Mouse (Mus musculus): ENCODE data around the gene Rps13.

Rps13 gene

GRCm38 (mm10) chr7:116301661-116302311 lies 32.2 kb downstream of the Rps13 start:
- TF ChIP-seq POU5F1 (IDR thresholded peaks at IDR 0.05; ENCODE audit: borderline replicate concordance, low read length) (no peak), NANOG (IDR thresholded peaks at IDR 0.05; ENCODE audit: borderline replicate concordance, low read length) (no peak), CTCF (conservative IDR thresholded peaks at IDR 0.05; ENCODE audit: low read length) (no peak)
- H3K4me1 ChIP-seq (replicated peaks; ENCODE audit: low read depth, low read length) = peaks cover 83% of the 10 kb centered on the region
- peaks cover 29% of the 10 kb centered on the region for H3K36me3 ChIP-seq (ENCODE audit: insufficient read depth, low read length)
- H3K27me3 ChIP-seq (ENCODE audit: insufficient read depth, low read length) = no peaks in the 10 kb centered on the region
- H3K9me3 ChIP-seq (ENCODE audit: low read length) = no peaks in the 10 kb centered on the region
- peak overlapping the region; percentile 52 for H3K4me3 ChIP-seq (replicated peaks; ENCODE audit: low read length)

- no peaks in the 10 kb centered on the region for H3K9me3 ChIP-seq (ENCODE audit: low read length)
- no peaks in the 10 kb centered on the region for H3K27me3 ChIP-seq (ENCODE audit: insufficient read depth, low read length)
- no peak for TF ChIP-seq POU5F1 (IDR thresholded peaks at IDR 0.05; ENCODE audit: borderline replicate concordance, low read length)
- no peak for TF ChIP-seq CTCF (conservative IDR thresholded peaks at IDR 0.05; ENCODE audit: low read length)
- no peak for TF ChIP-seq NANOG (IDR thresholded peaks at IDR 0.05; ENCODE audit: borderline replicate concordance, low read length)
- H3K36me3 ChIP-seq (ENCODE audit: insufficient read depth, low read length) = peaks cover 29% of the 10 kb centered on the region
- H3K4me3 ChIP-seq (replicated peaks; ENCODE audit: low read length) = peak overlapping the region; percentile 52
- peaks cover 78% of the 10 kb centered on the region for H3K4me1 ChIP-seq (replicated peaks; ENCODE audit: low read depth, low read length)
Measured at GRCm38 (mm10) chr7:116301144-116301543, 32.9 kb downstream of the Rps13 start.

- Histone ChIP-seq H3K9me3 (ENCODE audit: low read length) (no peaks in the 10 kb centered on the region), H3K27me3 (ENCODE audit: insufficient read depth, low read length) (no peaks in the 10 kb centered on the region), H3K4me3 (replicated peaks; ENCODE audit: low read length) (no peak overlapping the region), H3K4me1 (replicated peaks; ENCODE audit: low read depth, low read length) (peaks cover 81% of the 10 kb centered on the region), H3K36me3 (ENCODE audit: insufficient read depth, low read length) (peaks cover 34% of the 10 kb centered on the region)
- no peak for TF ChIP-seq CTCF (conservative IDR thresholded peaks at IDR 0.05; ENCODE audit: low read length)
- no peak for TF ChIP-seq POU5F1 (IDR thresholded peaks at IDR 0.05; ENCODE audit: borderline replicate concordance, low read length)
- TF ChIP-seq NANOG (IDR thresholded peaks at IDR 0.05; ENCODE audit: borderline replicate concordance, low read length) = no peak
Measured at GRCm38 (mm10) chr7:116298851-116299250, 35.1 kb downstream of the Rps13 start.

- Histone ChIP-seq H3K4me3 (replicated peaks; ENCODE audit: low read length) (peak overlapping the region; percentile 32; the same call in 1 of the 2 replicates), H3K27me3 (ENCODE audit: insufficient read depth, low read length) (no peaks in the 10 kb centered on the region), H3K9me3 (ENCODE audit: low read length) (no peaks in the 10 kb centered on the region), H3K4me1 (replicated peaks; ENCODE audit: low read depth, low read length) (peaks cover 80% of the 10 kb centered on the region), H3K36me3 (ENCODE audit: insufficient read depth, low read length) (peaks cover 32% of the 10 kb centered on the region)
- TF ChIP-seq POU5F1 (IDR thresholded peaks at IDR 0.05; ENCODE audit: borderline replicate concordance, low read length) = no peak
- TF ChIP-seq NANOG (IDR thresholded peaks at IDR 0.05; ENCODE audit: borderline replicate concordance, low read length) = no peak
- no peak for TF ChIP-seq CTCF (conservative IDR thresholded peaks at IDR 0.05; ENCODE audit: low read length)
Measured at GRCm38 (mm10) chr7:116298389-116298788, 35.6 kb downstream of the Rps13 start.

- no peak overlapping the region; the same call in 1 of the 2 replicates for H3K4me3 ChIP-seq (replicated peaks; ENCODE audit: low read length)
- no peak for TF ChIP-seq CTCF (conservative IDR thresholded peaks at IDR 0.05; ENCODE audit: low read length)
- no peak for TF ChIP-seq POU5F1 (IDR thresholded peaks at IDR 0.05; ENCODE audit: borderline replicate concordance, low read length)
- TF ChIP-seq NANOG (IDR thresholded peaks at IDR 0.05; ENCODE audit: borderline replicate concordance, low read length) = no peak
- no peaks in the 10 kb centered on the region for H3K27me3 ChIP-seq (ENCODE audit: insufficient read depth, low read length)
- H3K4me1 ChIP-seq (replicated peaks; ENCODE audit: low read depth, low read length) = peaks cover 81% of the 10 kb centered on the region
- H3K36me3 ChIP-seq (ENCODE audit: insufficient read depth, low read length) = peaks cover 32% of the 10 kb centered on the region
- no peaks in the 10 kb centered on the region for H3K9me3 ChIP-seq (ENCODE audit: low read length)
Measured at GRCm38 (mm10) chr7:116294961-116295360, 39.0 kb downstream of the Rps13 start.

GRCm38 (mm10) chr7:116292377-116292776 lies 41.6 kb downstream of the Rps13 start:
- H3K4me1 ChIP-seq (replicated peaks; ENCODE audit: low read depth, low read length) = peaks cover 82% of the 10 kb centered on the region
- peaks cover 17% of the 10 kb centered on the region for H3K36me3 ChIP-seq (ENCODE audit: insufficient read depth, low read length)
- TF ChIP-seq CTCF (conservative IDR thresholded peaks at IDR 0.05; ENCODE audit: low read length) = no peak
- no peak for TF ChIP-seq NANOG (IDR thresholded peaks at IDR 0.05; ENCODE audit: borderline replicate concordance, low read length)
- no peak for TF ChIP-seq POU5F1 (IDR thresholded peaks at IDR 0.05; ENCODE audit: borderline replicate concordance, low read length)
- H3K9me3 ChIP-seq (ENCODE audit: low read length) = no peaks in the 10 kb centered on the region
- peak overlapping the region; percentile 29; the same call in 1 of the 2 replicates for H3K4me3 ChIP-seq (replicated peaks; ENCODE audit: low read length)
- no peaks in the 10 kb centered on the region for H3K27me3 ChIP-seq (ENCODE audit: insufficient read depth, low read length)

- H3K27me3 ChIP-seq (ENCODE audit: insufficient read depth, low read length) = no peaks in the 10 kb centered on the region
- TF ChIP-seq POU5F1 (IDR thresholded peaks at IDR 0.05; ENCODE audit: borderline replicate concordance, low read length) = no peak
- no peak for TF ChIP-seq CTCF (conservative IDR thresholded peaks at IDR 0.05; ENCODE audit: low read length)
- no peak for TF ChIP-seq NANOG (IDR thresholded peaks at IDR 0.05; ENCODE audit: borderline replicate concordance, low read length)
Measured at GRCm38 (mm10) chr7:116290559-116290958, 43.4 kb downstream of the Rps13 start.

GRCm38 (mm10) chr7:116288996-116289395 lies 45.0 kb downstream of the Rps13 start:
- H3K4me3 ChIP-seq (replicated peaks; ENCODE audit: low read length) = 0 out of 2 replicates have a peak overlapping the region, but pooled peaks have one; percentile 17
- H3K27me3 ChIP-seq (ENCODE audit: insufficient read depth, low read length) = no peaks in the 10 kb centered on the region
- TF ChIP-seq CTCF (conservative IDR thresholded peaks at IDR 0.05; ENCODE audit: low read length) = no peak
- TF ChIP-seq POU5F1 (IDR thresholded peaks at IDR 0.05; ENCODE audit: borderline replicate concordance, low read length) = no peak
- TF ChIP-seq NANOG (IDR thresholded peaks at IDR 0.05; ENCODE audit: borderline replicate concordance, low read length) = no peak
- H3K9me3 ChIP-seq (ENCODE audit: low read length) = no peaks in the 10 kb centered on the region
- H3K36me3 ChIP-seq (ENCODE audit: insufficient read depth, low read length) = no peaks in the 10 kb centered on the region
- H3K4me1 ChIP-seq (replicated peaks; ENCODE audit: low read depth, low read length) = peaks cover 92% of the 10 kb centered on the region

More at GRCm38 (mm10) chr7:116290559-116290958, 43.4 kb downstream of the Rps13 start:
- Histone ChIP-seq H3K4me1 (replicated peaks; ENCODE audit: low read depth, low read length) (peaks cover 92% of the 10 kb centered on the region), H3K4me3 (replicated peaks; ENCODE audit: low read length) (no peak overlapping the region), H3K9me3 (ENCODE audit: low read length) (no peaks in the 10 kb centered on the region), H3K36me3 (ENCODE audit: insufficient read depth, low read length) (peaks cover 15% of the 10 kb centered on the region)

Data from E14TG2a.4 (cell line).